Mouse (Mus musculus) myocyte (in vitro differentiated cells): ENCODE data around the gene Gpm6a. TPM values are rescaled to one million over a fixed set of nuclear protein-coding genes. Genes with fewer than 3 reads are reported as not detected.

Experiments used
- H3K27me3 ChIP-seq: one replicate; pipeline ENCODE4 v1.6.1; 2011; ENCODE audit not compliant: control insufficient read depth, insufficient read depth, insufficient read length
- H3K36me3 ChIP-seq: one replicate; pipeline ENCODE4 v1.6.1; 2011; ENCODE audit not compliant: control insufficient read depth, insufficient read depth
- H3K4me2 ChIP-seq: one replicate; pipeline ENCODE4 v1.6.1; 2011; ENCODE audit warnings: low read depth, control low read depth
- H3K4me3 ChIP-seq: one replicate; pipeline ENCODE4 v1.5.1; 2011; ENCODE audit warnings: mild to moderate bottlenecking, control low read depth, moderate library complexity
- H3K79me2 ChIP-seq: one replicate; pipeline ENCODE4 v1.6.1; 2011; ENCODE audit not compliant: control insufficient read depth, insufficient read depth
- H3ac ChIP-seq: one replicate; pipeline ENCODE4 v1.6.1; 2011; ENCODE audit not compliant: control insufficient read depth, insufficient read length
- CEBPB ChIP-seq: IDR thresholded peaks from 2 replicates; pipeline ENCODE4 v1.6.1; 2011; ENCODE audit warnings: mild to moderate bottlenecking, moderate library complexity; ENCODE audit not compliant: poor library complexity, insufficient read depth, severe bottlenecking
- E2F4 ChIP-seq: IDR thresholded peaks from one replicate; pipeline ENCODE4 v1.6.1; 2011; ENCODE audit warnings: mild to moderate bottlenecking, control low read depth, moderate library complexity; ENCODE audit not compliant: insufficient read depth
- MAX ChIP-seq: IDR thresholded peaks from one replicate; pipeline ENCODE4 v1.6.1; 2011; ENCODE audit warnings: low read depth, mild to moderate bottlenecking, control low read depth
- MYOD1 ChIP-seq, 3 experiments: IDR thresholded peaks; one replicate each; pipeline ENCODE4 v1.6.1; 2011; ENCODE audit warnings: control low read depth in 2 of 3, low read depth in 2 of 3, mild to moderate bottlenecking in 2 of 3, moderate library complexity in 1 of 3; ENCODE audit not compliant: insufficient read length in 2 of 3, control insufficient read depth in 1 of 3
- MYOG ChIP-seq, 3 experiments: IDR thresholded peaks; one replicate each; pipeline ENCODE4 v1.6.1; 2011; ENCODE audit warnings: control low read depth in 2 of 3, low read depth in 2 of 3, mild to moderate bottlenecking in 2 of 3; ENCODE audit not compliant: insufficient read length in 2 of 3, control insufficient read depth in 1 of 3, insufficient read depth in 1 of 3
- POLR2A ChIP-seq: IDR thresholded peaks from one replicate; pipeline ENCODE4 v1.6.1; 2011; ENCODE audit warnings: low read depth, mild to moderate bottlenecking, control low read depth, moderate library complexity; ENCODE audit not compliant: insufficient read length
- POLR2AphosphoS2 ChIP-seq: IDR thresholded peaks from one replicate; pipeline ENCODE4 v1.6.1; 2011; ENCODE audit warnings: low read depth, control low read depth; ENCODE audit not compliant: insufficient read length
- REST ChIP-seq: IDR thresholded peaks from one replicate; pipeline ENCODE4 v1.6.1; 2011; ENCODE audit warnings: mild to moderate bottlenecking, control low read depth, moderate library complexity; ENCODE audit not compliant: insufficient read depth, insufficient read length
- SRF ChIP-seq: IDR thresholded peaks from one replicate; pipeline ENCODE4 v1.6.1; 2011; ENCODE audit warnings: low read depth; ENCODE audit not compliant: control insufficient read depth, insufficient read length
- TCF12 ChIP-seq: IDR thresholded peaks from one replicate; pipeline ENCODE4 v1.6.1; 2011; ENCODE audit warnings: mild to moderate bottlenecking, control low read depth; ENCODE audit not compliant: poor library complexity, insufficient read depth, severe bottlenecking
- TCF3 ChIP-seq: IDR thresholded peaks from one replicate; pipeline ENCODE4 v1.6.1; 2011; ENCODE audit warnings: low read depth, control low read depth; ENCODE audit not compliant: insufficient read length
- USF1 ChIP-seq: IDR thresholded peaks from one replicate; pipeline ENCODE4 v1.6.1; 2011; ENCODE audit warnings: low read depth, mild to moderate bottlenecking, control low read depth, moderate library complexity
- polyA plus RNA-seq: library from polyadenylated mRNA; unstranded; fragments of >200 nt; fragmentation: generic; extraction: Trizol; gene quantifications from one replicate; pipeline ENCODE4 v1.2.1, GENCODE M21; 2012; ENCODE audit warnings: missing spikeins

Gene Gpm6a
- polyA plus RNA-seq, 1 experiment = not detected

DNA sequence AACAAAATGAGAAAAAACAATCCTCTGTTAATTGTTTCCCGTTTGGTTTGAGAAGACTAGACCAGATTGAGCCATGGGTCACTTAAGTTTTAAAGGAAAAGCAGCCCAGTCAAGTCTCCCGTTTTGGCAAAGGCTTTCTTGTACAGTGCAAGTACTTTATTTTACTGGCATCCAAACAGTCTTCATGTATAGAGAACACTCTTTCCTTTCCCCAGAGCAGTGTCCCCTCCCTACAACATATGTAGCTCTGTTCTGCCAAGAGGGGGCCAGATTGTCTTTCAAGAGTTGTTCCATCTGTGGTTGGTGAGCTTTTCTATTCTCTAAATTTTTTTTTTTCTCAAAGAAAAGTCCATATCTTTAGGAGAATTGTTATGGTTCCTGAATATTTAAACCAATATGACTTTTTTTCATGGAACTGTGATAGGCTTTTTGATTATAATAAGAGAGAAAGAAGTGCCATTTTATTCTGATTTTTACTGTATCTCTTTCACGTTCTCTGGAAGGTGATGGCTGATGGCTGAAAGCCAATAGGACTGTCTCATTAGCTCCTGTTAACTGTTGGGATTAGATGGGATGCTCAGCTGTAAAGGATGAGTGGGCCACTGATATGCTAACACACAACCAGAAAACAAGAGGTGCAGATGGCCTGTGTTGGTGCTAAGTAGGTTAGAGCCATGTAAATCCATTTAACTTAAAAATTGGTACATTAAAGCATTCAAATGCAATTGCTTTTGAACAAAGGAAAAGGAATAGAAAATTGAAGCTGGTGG is 37.4 kb downstream of the Gpm6a start:
- Histone ChIP-seq H3K36me3 (no peaks in the 10 kb centered on the region), H3K4me2 (no peak overlapping the region), H3K79me2 (no peaks in the 10 kb centered on the region), H3K27me3 (no peaks in the 10 kb centered on the region), H3K4me3 (no peak overlapping the region), H3ac (no peak overlapping the region)
- TF ChIP-seq POLR2AphosphoS2 = no peak
- TF ChIP-seq TCF12 = no peak
- no peak for TF ChIP-seq CEBPB
- TF ChIP-seq SRF = no peak
- TF ChIP-seq TCF3 = no peak

DNA sequence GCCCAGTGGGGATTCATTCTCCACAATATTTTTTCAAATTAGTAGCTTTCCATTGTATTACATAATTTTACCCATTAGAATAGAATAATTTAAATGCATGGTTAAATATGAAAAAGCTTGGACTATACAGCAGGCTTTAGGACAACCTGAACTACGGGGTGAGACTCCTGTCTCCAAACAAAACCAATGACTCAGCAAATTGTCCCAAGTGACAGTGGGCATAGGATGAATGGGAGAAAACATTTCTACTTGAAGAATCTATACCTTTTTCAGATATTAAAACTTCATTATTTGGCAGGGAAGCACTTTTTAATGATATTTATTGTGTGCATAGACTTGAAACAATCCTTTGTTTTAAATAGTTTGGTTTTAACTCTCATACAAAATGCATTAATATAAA is 41.0 kb downstream of the Gpm6a start:
- Histone ChIP-seq H3K36me3 (no peaks in the 10 kb centered on the region), H3K27me3 (no peaks in the 10 kb centered on the region), H3K4me3 (no peak overlapping the region), H3K79me2 (no peaks in the 10 kb centered on the region), H3ac (no peak overlapping the region), H3K4me2 (no peak overlapping the region)
- TF ChIP-seq POLR2AphosphoS2 = no peak
- TF ChIP-seq MYOD1 (IDR thresholded peaks at IDR 0.05; ENCODE audit: control insufficient read depth in 1 of 3, insufficient read length in 2 of 3, low read depth in 2 of 3) = no peak
- no peak for TF ChIP-seq TCF12
- TF ChIP-seq POLR2A = no peak
- TF ChIP-seq MYOG (IDR thresholded peaks at IDR 0.05; ENCODE audit: control insufficient read depth in 1 of 3, insufficient read depth in 1 of 3, insufficient read length in 2 of 3, low read depth in 2 of 3) = no peak
- TF ChIP-seq E2F4 = no peak
- TF ChIP-seq TCF3 = no peak
- TF ChIP-seq REST = no peak
- no peak for TF ChIP-seq MAX
- no peak for TF ChIP-seq USF1
- TF ChIP-seq SRF = no peak
- no peak for TF ChIP-seq CEBPB

DNA sequence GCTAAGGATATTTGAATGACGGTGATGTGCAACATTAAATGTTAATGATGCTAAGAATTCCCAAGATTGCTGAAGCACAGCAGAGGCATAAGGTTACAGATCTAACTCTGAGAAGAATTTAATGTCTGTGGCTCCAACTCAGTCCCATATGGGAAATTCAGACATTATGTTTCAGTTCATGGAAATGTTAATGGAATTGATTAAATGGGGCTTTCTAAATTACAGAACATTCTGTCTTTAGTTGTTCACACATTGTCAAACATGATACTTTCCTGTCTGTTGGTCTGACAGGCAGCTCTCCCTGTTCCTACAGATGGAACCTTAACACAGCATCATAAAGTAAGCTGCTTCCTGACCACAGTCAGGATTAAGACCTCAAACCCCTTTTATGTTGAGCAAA is 47.8 kb downstream of the Gpm6a start:
- no peaks in the 10 kb centered on the region for H3K79me2 ChIP-seq
- no peak overlapping the region for H3K4me2 ChIP-seq
- no peak overlapping the region for H3K4me3 ChIP-seq
- H3ac ChIP-seq = no peak overlapping the region
- H3K36me3 ChIP-seq = no peaks in the 10 kb centered on the region
- no peaks in the 10 kb centered on the region for H3K27me3 ChIP-seq
- TF ChIP-seq E2F4 = no peak
- no peak for TF ChIP-seq POLR2A
- TF ChIP-seq TCF3 = no peak
- no peak for TF ChIP-seq CEBPB
- no peak for TF ChIP-seq REST
- TF ChIP-seq SRF = no peak
- no peak for TF ChIP-seq MAX
- no peak for TF ChIP-seq MYOG (IDR thresholded peaks at IDR 0.05; ENCODE audit: control insufficient read depth in 1 of 3, insufficient read depth in 1 of 3, insufficient read length in 2 of 3, low read depth in 2 of 3)
- TF ChIP-seq USF1 = no peak
- TF ChIP-seq MYOD1 (IDR thresholded peaks at IDR 0.05; ENCODE audit: control insufficient read depth in 1 of 3, insufficient read length in 2 of 3, low read depth in 2 of 3) = no peak
- no peak for TF ChIP-seq POLR2AphosphoS2

DNA sequence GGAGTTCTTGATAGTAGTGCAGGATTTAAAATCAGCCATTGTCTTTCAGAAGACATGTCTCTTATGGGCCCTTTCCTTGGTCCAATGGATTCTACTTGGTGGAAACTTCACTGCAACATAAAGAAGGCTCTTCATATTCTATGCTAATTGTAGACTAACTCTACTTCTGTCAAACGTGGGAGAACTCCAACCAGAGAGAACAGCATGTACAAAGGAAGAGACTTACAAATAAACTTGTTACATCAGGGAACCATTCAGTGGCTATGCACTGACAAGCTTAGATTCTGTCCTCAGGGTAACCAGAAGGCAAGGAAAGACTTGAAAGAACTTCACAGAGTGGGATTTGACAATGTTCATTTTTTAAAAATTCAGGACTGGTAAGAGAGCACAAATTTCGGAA is 48.3 kb downstream of the Gpm6a start:
- Histone ChIP-seq H3K79me2 (no peaks in the 10 kb centered on the region), H3K4me2 (no peak overlapping the region), H3K36me3 (no peaks in the 10 kb centered on the region), H3K4me3 (no peak overlapping the region), H3K27me3 (no peaks in the 10 kb centered on the region), H3ac (no peak overlapping the region)
- TF ChIP-seq TCF12 (no peak), MAX (no peak), TCF3 (no peak), SRF (no peak), POLR2AphosphoS2 (no peak), REST (no peak), MYOD1 (IDR thresholded peaks at IDR 0.05; ENCODE audit: control insufficient read depth in 1 of 3, insufficient read length in 2 of 3, low read depth in 2 of 3) (no peak), CEBPB (no peak), USF1 (no peak), E2F4 (no peak)

DNA sequence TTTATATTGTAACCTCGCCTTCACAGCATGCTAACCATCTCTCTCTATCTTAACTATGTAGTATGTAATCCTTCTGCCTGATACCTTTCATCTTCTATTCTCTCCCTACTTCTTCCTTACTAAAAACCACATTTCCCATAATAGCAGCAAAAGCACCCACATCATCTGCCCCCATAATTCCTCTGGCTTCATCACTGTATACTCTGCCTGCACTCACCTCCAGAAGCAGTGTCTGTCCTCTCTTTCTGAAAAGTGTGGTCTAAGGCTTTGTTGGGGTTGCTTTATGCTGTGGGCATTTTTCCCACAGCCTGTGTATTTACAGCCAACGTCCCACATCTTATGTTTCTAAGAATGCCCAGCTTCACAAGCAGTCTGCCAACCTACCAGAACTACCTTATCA is 57.6 kb downstream of the Gpm6a start:
- Histone ChIP-seq H3K79me2 (no peaks in the 10 kb centered on the region), H3K4me3 (no peak overlapping the region), H3K36me3 (no peaks in the 10 kb centered on the region), H3K27me3 (no peaks in the 10 kb centered on the region), H3ac (no peak overlapping the region), H3K4me2 (no peak overlapping the region)
- no peak for TF ChIP-seq REST
- no peak for TF ChIP-seq MYOD1 (IDR thresholded peaks at IDR 0.05; ENCODE audit: control insufficient read depth in 1 of 3, insufficient read length in 2 of 3, low read depth in 2 of 3)
- TF ChIP-seq SRF = no peak
- no peak for TF ChIP-seq CEBPB
